Mouse (Mus musculus) adipocyte (in vitro differentiated cells): ENCODE results near the gene Helq.

Source experiments
- DNase-seq: peaks from one replicate; pipeline ENCODE4 v3.0.0-alpha.2; 2016; ENCODE audit warnings: low spot score

The Helq gene

GRCm38 (mm10) chr5:100779002-100779401 is 19.4 kb downstream of the Helq start:
- no peak for DNase-seq

DNA sequence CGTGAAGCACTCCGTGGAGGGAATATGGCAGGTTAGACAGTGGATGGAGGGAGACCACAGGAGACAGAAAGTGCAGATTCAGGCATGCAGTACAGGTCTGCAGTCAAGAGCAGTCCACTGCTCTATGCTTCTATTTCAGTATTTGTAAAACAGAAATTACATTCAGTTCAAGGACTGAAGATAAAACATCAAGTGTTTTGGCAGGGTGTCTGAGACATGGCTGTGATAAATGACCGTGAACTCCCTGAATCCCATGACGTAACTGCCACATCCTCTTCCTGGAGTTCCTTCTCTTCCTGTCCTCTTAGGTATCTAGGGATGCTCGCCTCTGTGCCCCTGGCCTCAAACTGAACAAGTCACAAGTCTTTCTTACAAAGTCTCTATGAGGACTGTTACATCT is 21.5 kb downstream of the Helq start:
- DNase-seq: no peak

DNA sequence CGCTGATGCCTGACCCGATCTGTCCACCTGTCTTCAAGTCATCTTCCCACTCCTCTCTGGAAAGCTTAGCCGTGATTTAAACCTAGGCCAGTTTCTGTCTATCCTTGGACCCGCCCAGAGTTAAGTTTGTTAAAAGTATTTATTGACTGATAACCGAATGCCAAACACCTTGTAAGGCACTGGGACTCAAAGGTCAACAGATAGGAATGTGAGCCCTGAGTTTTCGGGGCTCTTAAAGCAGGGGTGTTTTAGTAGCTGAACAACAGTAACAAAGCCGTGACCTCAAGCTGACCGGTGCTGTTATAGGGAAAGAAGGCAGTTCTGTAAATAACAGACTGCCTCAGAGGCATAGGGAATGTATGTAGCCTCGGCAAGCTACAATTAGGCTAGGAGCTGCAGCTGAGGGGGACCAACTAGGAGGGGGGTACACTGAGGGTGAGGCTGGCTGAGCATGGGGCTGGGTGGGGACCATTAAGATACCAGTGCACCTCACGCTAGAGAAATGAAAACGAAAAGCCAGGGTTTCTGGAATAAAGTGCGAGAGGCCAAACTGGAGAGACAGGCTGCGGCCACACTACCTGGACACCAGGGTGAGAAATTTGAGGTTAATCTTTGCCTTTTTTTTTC is 22.5 kb downstream of the Helq start:
- DNase-seq: no peak

GRCm38 (mm10) chr5:100771575-100771974 is 26.8 kb downstream of the Helq start:
- DNase-seq: no peak

- no peak for DNase-seq
These were observed 32.4 kb downstream of the Helq start for GRCm38 (mm10) chr5:100766026-100766425.

GRCm38 (mm10) chr5:100761736-100762135 is 36.7 kb downstream of the Helq start:
- no peak for DNase-seq

DNA sequence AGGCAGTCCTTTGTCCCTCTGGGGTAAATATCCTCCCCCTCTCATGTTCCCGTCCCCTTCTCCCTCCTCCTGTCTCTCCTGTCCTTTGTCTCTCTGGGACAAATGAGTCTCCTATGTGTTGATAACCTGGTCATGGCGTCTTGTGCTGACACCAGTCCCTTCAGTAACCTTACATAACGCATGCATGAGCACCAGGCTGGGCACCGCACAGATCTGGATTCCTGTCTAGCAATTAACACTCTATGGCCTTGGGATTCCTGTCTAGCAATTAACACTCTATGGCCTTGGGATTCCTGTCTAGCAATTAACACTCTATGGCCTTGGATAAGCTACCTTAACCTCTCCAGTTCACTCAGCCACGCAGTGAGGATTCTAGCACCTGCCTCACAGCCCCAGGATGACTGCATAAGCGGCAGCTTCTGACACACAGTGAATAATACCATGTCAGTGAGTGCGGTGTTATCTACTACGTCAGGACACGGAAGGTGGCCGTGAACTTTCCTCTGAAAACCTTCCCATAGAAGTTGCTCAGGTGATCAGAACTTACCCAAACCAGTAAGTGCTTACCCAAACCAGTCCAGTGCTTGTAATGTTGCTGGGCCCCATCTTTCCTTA is 38.2 kb downstream of the Helq start:
- no peak for DNase-seq

- DNase-seq: no peak
These were observed 40.3 kb downstream of the Helq start for GRCm38 (mm10) chr5:100758121-100758520.

GRCm38 (mm10) chr5:100753407-100753806 is 45.0 kb downstream of the Helq start:
- no peak for DNase-seq

DNA sequence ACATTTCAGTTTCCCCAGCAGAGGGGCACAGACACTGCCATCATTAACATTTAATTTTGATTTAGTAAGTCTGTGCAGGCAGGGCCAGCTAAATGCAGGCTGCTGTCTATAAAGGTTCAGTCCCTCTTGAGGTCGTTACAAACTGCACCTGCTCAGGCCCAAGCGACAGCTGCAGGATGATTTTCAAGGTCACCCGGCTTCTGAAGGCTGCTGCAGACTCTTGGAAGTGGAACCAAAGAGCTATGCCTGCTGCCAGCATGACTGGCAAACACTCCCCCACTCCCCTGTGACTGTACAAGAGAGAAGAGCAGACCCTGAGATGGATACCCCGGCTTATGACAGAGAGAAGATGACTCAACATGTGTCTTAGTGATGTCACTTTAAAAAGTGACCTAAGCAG is 46.7 kb downstream of the Helq start:
- DNase-seq: no peak

DNA sequence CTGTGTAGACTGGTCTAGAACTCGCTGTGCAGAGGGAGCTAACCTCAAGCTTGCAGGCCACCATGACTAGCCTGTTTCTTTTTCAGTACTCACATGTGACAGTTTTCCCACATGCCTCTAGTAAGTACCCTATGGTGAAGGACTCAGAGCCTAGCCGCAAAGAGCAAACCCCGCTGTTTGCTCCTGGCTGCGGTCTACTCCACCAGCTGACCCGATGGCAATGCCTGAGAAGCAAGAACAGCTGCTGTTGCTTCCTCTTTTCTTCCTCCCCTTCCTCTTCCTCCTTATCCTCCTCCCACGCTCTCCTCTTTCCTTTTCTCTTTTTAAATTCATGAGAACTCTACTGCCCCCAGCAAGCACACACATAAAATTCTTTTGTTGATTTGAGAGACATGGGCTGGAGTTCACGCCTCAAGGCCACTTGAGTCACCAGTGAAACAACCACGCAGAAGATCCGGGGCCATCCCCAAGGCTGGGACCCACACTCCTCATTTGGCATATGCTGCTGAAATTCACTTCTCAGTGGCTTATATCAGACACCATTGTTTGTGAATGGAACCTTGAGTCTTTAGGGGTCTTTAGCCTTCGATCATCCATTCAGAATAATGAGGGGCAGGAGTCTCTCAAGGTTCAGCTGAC is 47.7 kb downstream of the Helq start:
- DNase-seq: no peak

DNA sequence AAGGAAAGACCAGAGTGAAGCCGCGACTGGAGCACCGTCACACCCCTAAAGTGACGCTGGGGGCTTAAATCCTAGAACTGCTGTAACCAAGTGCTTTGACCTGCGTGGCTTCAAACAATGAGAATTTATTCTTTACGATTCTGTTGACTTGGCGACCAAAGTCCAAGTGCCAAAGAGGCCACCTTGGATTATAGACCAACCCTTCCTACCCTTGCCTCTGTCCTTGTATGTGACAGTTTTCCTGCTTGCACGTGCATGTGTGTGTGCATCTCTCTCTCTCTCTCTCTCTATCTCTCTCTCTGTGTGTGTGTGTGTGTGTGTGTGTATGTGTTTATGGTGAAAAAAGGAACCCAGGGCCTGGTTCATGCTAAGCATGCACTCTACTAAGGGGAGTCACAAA is 59.6 kb downstream of the Helq start:
- DNase-seq: no peak

- no peak for DNase-seq
These were observed 61.5 kb downstream of the Helq start for GRCm38 (mm10) chr5:100736919-100737318.

GRCm38 (mm10) chr5:100734535-100734934 is 63.9 kb downstream of the Helq start:
- no peak for DNase-seq

DNA sequence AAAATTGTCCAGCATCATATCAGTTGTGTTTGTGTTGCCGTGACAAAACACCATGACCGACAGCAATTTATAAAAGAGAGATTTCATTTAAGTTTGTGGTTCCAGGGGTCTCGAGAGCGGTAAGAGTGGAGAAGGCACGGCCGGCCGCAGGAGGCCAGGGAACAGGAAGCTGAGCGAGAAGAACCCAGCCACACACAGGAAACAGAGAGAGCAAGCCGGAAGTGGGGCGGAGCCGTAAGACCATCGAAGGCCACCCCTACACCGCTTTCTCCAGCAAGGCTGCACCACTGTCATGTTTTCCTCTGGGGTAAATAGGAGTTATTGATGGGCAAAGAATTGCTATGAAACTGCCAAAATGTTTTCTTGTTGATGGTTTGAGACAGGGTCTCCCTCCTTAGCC is 69.6 kb downstream of the Helq start:
- no peak for DNase-seq

DNA sequence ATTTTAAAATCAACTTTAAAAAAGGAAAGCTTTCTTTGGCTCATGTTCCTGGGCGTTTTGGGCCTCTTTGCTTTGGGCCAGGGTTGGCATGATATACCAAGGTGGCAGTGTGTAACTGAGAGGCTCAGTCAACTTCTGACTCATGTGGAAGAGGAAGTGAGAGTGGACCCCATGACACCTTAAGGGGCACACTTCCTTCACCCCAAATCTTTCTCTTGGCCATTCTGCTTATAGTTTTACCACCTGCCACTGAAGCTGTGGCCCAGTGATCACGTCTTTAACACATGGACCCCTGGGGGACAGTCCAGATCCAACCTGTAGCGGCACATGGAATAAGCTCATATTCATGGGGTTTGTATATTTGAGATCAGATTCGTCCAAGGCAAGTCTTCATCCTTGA is 72.4 kb downstream of the Helq start:
- DNase-seq: no peak

DNA sequence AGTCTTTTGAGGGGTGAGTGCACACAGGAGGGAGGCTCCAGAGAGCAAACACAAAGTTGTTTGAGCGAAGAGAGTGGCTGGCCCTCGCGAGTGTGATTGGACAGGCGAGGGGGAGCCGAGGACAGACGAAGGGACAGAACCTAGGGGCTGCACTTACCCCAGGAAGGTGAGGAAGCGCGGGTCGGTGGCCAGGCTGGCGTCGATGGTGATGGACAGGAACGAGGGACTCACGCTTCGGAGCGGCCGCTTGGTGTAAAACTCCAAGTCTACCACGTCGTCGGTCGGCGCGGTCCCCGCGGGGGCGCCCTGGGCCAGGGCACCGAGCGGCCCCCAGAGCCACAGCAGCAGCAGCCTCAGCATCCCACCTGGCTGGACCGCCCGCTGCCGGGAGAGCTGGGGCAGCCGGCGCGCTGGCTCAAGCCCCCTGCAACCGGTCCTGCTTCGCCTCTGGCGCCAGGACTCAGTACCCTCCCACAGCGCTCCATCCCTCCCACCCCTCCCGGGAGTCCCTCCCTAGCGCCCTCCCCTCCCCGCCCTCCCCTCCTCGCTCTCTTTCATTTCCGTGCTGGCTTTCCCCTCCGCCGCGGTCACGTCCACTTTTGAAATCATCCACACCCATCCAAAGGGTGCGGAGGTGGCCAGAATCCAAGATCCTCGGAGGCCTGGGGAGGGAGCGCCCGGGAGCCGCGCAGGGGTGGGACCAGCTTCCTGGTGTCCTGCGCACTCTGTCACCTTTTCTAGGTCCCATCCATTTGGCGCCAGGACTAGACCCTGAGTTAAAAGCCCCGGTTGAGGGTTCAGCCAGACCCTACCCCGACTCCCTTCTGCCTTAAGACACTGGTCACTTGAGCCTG is 78.9 kb downstream of the Helq start, which contains the start of gene Hpse:
TSS of gene Hpse (minus strand) at position 482 of the 854 bp plus-strand sequence.
- DNase-seq: no peak

DNA sequence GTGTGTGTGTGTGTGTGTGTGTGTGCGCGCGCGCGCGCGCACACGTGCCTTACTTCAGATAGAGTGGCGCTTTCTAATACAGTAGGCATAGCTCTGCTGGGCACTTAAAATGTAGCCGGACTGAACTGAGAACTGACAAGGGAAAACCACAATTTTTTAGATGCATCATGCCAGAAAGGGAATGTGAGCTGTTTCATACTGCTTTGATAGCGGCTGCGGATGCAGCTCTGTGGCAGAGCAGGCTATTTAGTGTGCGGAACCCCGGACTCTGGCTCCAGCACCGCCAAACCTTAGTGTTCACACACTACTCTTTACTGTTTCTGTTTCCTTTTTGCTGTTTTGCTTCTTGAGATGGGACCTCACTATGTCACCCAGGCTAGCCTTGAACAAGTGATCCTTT is 81.6 kb downstream of the Helq start:
- DNase-seq: no peak
